Mouse (Mus musculus) thymus, postnatal 25 days (tissue): ENCODE results near the gene Socs2.

ENCODE experiments used
- DNase-seq: peaks from one replicate; pipeline ENCODE4 v3.0.0; 2022

Gene Socs2

DNA sequence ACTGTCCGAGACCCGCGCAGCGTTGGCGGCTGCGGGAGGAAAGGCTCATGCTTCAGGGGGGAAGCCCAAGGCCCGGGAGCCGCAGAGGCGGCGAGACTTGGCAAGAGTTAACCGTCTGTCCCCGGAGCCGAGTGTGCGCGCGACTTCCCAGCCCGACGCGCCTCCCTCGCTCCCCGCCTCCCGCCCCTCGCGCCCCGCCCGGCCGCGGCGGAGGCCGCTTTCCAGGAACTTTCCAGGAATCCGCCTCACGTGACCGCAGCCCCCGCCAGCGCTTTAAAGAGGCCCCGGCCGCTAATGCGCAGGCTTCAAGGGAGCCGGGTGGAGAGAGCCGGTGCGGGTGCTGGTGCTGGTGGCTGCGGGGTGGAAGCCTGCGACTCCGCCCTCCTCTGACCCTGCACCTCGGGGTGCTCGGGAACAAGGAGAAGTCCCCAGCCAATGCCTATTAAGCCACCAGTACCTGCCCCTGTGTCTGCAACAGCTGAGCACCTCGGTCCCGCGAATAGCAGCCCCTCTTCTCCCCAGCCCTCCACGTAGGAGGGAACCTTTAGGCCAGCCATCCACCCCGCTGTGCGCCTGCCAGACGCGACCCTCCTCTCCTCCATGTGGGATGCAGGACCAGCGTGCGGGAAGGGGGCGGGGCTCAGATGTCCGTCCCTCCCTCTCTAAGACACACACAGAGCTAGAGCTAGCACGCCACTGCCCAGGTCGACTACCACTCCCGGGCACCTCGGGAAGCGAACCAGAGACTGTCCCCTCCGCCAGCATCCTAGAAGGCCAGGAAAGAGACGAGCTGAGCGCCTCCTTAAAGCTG lies at the start of gene Socs2:
Socs2 (minus strand) TSS at position 496 of the 811 bp plus-strand sequence.
- peak; percentile 50 for DNase-seq

- no peak for DNase-seq
Measured at GRCm38 (mm10) chr10:95465485-95465896, 48.5 kb upstream of the Socs2 start.

- no peak for DNase-seq
Measured at GRCm38 (mm10) chr10:95464527-95464926, 47.5 kb upstream of the Socs2 start.

DNA sequence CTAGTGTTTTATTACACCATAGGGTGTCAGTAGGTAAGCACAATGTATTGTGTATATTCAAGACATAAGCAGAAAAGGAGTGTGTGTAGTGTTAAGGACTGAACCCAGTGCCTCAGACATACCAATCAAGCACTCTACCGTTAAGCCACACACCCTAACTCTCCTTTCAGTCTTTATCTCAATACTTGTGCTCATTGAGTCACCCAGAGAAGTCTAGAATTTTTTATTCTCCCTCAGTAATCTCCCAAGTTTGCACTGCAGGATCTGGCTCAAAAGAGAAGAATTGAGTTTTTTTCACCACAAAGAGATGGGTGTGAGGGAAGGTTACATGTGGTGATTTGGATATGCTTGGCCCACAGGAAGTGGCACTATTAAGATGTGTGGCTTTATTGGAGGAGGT lies 45.3 kb upstream of the Socs2 start:
- DNase-seq = no peak

- DNase-seq = no peak
Measured at GRCm38 (mm10) chr10:95461053-95461553, 44.1 kb upstream of the Socs2 start.

- no peak for DNase-seq
Measured at GRCm38 (mm10) chr10:95458050-95458806, 41.2 kb upstream of the Socs2 start.

- DNase-seq = no peak
Measured at GRCm38 (mm10) chr10:95457367-95458049, 40.5 kb upstream of the Socs2 start.

- DNase-seq = no peak
Measured at GRCm38 (mm10) chr10:95456103-95456502, 39.1 kb upstream of the Socs2 start.

DNA sequence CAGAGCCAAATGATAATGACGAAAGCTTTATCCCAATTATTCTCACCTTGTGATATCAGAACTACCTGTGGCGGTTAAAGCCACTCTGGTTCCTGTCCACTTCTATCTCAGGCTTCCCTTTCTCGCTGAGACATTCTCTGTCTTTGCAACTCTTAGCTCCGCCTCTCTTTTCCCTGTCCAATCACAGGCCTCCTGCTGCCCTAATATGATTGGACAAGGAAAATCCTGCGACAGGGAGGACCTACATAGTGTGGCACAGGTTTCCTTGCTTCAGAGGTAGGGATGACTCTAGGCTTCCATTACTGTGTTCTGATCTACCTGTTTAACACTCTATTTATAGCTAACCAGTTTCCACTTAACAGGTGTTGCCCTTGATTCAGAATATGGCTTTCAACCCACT lies 36.3 kb upstream of the Socs2 start:
- no peak for DNase-seq

- no peak for DNase-seq
Measured at GRCm38 (mm10) chr10:95449033-95449432, 32.1 kb upstream of the Socs2 start.

- DNase-seq = no peak
Measured at GRCm38 (mm10) chr10:95447954-95448353, 31.0 kb upstream of the Socs2 start.

DNA sequence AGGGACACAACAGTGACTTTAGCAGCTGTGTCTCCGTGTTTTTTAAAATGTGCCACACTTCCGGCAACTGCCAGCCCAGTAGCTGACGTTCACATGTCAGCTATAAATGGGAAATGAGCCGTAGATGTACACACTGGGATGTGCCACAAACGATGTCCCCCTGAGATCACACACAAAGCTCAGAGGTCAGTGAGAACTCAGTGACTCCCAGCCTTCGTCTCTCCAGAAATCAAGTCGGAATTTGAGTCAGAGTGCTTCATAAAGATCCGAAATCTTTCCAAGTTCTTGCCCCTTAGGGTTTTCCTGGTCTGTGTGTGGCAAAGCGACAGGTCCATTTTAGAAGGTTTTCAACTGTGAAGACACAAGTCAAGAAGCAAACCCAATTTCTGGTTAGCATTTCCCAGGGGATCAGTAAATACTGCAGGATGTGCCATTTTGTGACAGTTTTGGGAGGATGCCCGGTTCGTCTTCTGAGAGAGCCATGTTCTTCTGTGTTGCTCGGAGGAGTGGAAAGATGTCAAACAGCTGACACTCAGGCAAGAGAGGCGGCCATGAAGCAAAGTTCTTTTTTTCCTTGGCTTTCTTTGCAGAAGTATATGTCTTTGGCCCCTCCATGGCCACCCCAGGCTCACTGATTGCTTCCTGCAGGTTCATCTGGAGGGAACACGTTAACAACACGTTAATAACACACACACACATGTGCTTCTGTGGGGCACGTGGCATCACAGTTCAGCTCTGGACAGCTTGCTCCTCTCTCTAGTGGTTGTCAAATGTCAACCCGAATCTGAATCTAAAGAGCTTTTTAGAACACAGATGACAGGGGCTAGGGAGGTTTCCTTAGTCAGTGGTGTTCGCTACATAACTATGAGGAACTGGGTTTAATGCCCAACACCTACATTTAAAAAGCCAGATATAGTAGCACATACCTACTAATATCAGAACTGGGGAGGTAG lies 28.4 kb upstream of the Socs2 start:
- no peak for DNase-seq

DNA sequence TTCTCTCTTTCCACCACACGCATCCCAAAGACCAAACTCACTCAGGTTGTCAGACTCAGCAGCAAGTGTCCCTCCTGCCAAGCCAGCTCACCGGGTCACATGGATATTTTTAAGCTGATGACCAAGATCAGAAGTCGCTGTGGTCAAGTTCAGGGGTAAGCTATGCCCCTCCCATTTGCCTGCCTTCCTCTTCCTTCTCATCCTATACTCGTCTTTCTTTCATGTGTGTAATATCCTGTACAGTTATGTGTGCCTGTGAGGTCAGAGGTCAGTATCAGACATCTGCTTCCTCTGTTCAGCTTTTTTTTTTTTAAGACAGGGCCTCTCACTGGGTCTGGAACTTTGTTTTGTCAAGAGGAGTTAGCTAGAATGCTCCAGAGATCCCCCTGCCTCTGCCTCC lies 25.4 kb upstream of the Socs2 start:
- no peak for DNase-seq

GRCm38 (mm10) chr10:95440566-95440965 lies 23.6 kb upstream of the Socs2 start:
- no peak for DNase-seq

- DNase-seq = no peak
Measured at GRCm38 (mm10) chr10:95439718-95440339, 22.8 kb upstream of the Socs2 start.

- DNase-seq = no peak
Measured at GRCm38 (mm10) chr10:95438941-95439340, 22.0 kb upstream of the Socs2 start.

DNA sequence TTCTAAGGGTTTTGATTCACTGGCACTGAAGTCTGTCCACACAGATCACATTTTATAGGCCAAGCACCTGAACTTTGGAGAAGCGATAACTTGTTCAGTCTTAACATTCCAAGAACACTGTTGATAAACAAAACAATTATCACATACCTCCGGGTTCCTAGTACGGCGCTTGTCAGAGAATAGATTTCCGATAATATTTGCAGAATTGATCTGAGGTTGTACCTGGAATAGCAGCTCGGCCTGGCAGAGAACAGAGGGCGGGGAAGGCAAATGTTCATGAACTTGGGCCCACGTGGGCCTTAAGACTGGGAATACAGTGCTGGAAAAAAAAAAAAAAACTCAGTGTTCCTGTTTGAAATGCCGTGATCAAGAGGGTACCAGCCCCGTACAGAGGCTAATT lies 13.3 kb upstream of the Socs2 start:
- DNase-seq = no peak

- no peak for DNase-seq
Measured at GRCm38 (mm10) chr10:95429111-95429510, 12.1 kb upstream of the Socs2 start.

- DNase-seq = no peak
Measured at GRCm38 (mm10) chr10:95426207-95427115, 9.5 kb upstream of the Socs2 start.

DNA sequence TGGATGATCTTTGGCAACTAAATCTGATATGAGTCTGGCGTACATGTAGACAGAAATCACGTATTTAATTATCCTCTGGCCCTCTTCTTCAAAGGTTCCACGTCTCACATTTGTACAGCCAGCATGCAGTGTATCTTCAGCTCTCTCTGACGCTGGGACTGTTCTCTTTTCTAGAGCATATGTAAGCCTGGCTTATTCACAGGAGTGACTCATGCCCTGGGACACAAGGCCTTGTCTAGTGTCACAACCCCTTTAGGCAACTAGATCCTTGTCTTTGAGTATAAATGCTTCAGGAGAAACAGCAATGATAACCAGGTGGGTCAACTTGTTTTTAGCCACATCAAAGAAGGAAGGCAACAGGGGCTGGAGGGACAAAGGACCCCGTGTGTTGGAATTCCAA lies 5.7 kb upstream of the Socs2 start:
- no peak for DNase-seq

GRCm38 (mm10) chr10:95420284-95420683 lies 3.3 kb upstream of the Socs2 start:
- no peak for DNase-seq
